Mouse (Mus musculus) lung, postnatal 4 days (tissue): Measurements from ENCODE around the gene Olfr1434.
"Not testable (repeated sequence)": the region's sequence is repeated elsewhere in the genome, so short reads cannot be mapped to it uniquely, and the experiment has no call there.

ENCODE experiments used
- DNase-seq, 2 experiments: peaks; one replicate each; pipeline ENCODE4 v3.0.0; 2021

Olfr1434 gene

GRCm38 (mm10) chr19:12279554-12279953 lies at the start of gene Olfr1434:
Gene Olfr1434 (plus strand): TSS chr19:12279854.
- no peak for DNase-seq

GRCm38 (mm10) chr19:12232496-12232895 lies 47.2 kb upstream of the Olfr1434 start, which contains the start of gene Olfr1432:
Gene Olfr1432 (minus strand): TSS chr19:12232596.
- DNase-seq = not testable (repeated sequence)

GRCm38 (mm10) chr19:12241559-12241958 lies 38.1 kb upstream of the Olfr1434 start, which contains the start of gene Olfr262:
Gene Olfr262 (minus strand): TSS chr19:12241659.
- DNase-seq = no peak

GRCm38 (mm10) chr19:12260732-12261131 lies 18.9 kb upstream of the Olfr1434 start, which contains the start of gene Olfr235:
Gene Olfr235 (plus strand): TSS chr19:12261032.
- DNase-seq = no peak

- no peak for DNase-seq
These were observed 13.3 kb downstream of the Olfr1434 start for GRCm38 (mm10) chr19:12292979-12293378.

- not testable (repeated sequence) for DNase-seq
These were observed 19.4 kb downstream of the Olfr1434 start, which contains the start of gene Olfr1436 for GRCm38 (mm10) chr19:12299030-12299429. Gene Olfr1436 (minus strand): TSS chr19:12299130.

GRCm38 (mm10) chr19:12325001-12325400 lies 45.3 kb downstream of the Olfr1434 start, which contains the start of gene Olfr1437:
Gene Olfr1437 (minus strand): TSS chr19:12325101.
- DNase-seq = no peak
